Mouse (Mus musculus) cerebellum, adult (tissue): ENCODE results near the gene Spata16.

Experiments
- ATAC-seq: cut with Nextera tagmentation; 2 replicates; pipeline ENCODE4 v1.9.2; 2017; ENCODE audit warnings: mild to moderate bottlenecking, moderate library complexity, mixed read lengths; ENCODE audit not compliant: insufficient number of reproducible peaks, low FRiP score, low TSS enrichment

Gene Spata16

GRCm38 (mm10) chr3:26968852-26969513 is 331.6 kb downstream of the Spata16 start:
- no peak for ATAC-seq

GRCm38 (mm10) chr3:26970529-26970928 is 333.1 kb downstream of the Spata16 start:
- ATAC-seq, result no peak

DNA sequence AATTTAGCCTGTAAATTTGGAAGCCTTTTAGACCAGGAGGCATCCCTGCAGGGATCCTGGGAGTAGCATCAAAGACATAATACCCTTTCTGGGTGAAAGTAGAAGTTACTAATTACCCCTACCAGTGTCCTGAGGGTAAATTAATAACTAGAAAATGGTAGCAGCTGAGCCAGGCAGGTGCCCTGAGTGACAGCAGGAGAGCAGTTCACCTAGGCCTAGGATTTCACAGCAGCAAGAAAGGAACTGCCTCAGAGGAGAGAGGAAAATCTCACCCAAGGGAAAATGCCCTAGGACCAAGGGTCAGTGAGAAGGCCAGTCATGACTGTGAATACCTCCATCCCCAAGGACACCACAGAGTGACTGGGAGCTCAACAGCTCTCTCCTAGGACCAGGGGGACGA is 333.9 kb downstream of the Spata16 start:
- ATAC-seq, result no peak

DNA sequence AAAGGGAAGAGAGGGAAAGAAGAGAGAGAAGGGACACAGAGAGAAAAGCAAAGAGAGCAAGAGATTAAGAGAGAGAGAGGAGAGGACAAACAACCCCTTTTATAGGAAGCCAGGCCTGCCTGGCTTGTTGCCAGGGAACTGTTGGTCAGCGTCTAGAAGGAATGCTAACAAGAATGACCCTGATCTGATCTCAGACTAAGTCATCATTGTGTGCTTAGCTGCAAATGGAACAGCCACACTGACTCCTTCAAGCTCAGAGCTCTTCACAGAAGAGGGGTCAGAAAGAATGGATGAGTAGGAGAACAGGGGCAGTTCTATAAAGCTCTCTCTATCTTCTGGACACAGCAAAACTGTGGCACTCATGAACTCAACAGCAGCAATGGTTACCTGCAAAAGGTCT is 334.7 kb downstream of the Spata16 start:
- ATAC-seq, result no peak

- no peak for ATAC-seq
Measured at GRCm38 (mm10) chr3:26979603-26980002, 342.2 kb downstream of the Spata16 start.

DNA sequence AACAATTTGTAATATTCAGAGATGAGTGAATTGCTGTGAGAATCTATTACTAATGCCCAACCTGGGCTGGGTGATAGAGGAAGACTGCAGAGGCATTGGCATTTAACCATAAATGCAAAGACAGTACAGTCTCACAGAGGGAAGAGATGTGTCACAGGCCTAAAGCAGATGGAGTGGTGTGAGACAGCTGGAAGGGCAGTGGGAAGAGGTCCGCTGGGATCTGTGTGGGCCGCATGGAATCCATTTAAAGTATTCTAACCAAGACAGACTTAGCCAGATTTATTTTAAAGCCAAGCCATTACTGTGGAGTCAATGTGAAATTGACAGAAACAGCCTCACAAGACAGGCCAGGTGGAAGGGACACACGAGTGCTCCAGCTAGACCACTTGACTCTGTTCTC is 343.0 kb downstream of the Spata16 start:
- no peak for ATAC-seq

GRCm38 (mm10) chr3:26981979-26982623 is 344.7 kb downstream of the Spata16 start:
- ATAC-seq, result no peak

GRCm38 (mm10) chr3:26983749-26984148 is 346.3 kb downstream of the Spata16 start:
- ATAC-seq, result no peak

DNA sequence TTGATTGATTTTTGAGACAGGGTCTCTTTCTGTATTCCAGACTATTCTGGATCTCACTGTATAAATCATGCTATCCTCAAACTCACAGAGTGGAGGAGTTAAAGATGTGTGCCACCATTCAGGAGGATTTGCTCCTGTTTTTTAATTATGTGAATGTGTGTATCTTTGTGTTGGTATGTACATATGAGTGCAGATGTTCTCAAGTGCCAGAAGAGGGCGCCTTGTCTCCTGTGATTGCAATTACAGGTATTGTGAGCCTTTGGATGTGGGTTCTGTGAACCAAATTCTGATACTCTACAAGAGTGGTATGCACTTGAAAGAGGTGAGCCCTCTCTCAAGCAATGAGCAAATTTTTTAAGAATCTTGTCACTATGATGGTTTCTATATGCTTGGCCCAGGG is 369.4 kb downstream of the Spata16 start:
- no peak for ATAC-seq

DNA sequence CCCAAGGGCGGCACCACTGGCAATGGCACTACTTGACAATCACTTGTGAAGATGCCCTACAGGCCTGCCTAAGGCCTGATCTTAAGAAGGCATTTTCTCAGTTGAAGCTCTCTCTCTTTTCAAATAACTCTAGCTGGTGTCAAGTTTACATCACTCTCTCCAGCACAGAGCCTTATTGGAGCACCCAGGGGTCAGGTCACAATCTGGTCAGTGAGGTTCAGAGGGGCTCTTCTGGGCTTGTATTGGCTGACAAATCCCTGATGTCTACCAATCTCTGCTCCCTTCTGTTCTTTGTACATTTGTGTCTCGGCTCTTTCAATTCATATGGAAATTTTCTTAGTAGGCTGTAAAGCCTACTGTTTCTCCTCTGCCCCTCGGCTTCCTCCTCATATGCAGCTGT is 390.5 kb downstream of the Spata16 start:
- no peak for ATAC-seq

GRCm38 (mm10) chr3:27028526-27028925 is 391.1 kb downstream of the Spata16 start:
- no peak for ATAC-seq

GRCm38 (mm10) chr3:27030067-27030857 is 392.8 kb downstream of the Spata16 start:
- ATAC-seq, result no peak
